Mouse (Mus musculus) bone marrow macrophage, adult 2 months (primary cell): Measurements from ENCODE around the gene Nfib.

Experiments used
- CTCF ChIP-seq: IDR thresholded peaks from 2 replicates; pipeline ENCODE4 v1.5.1; 2012; ENCODE audit warnings: low read depth, mild to moderate bottlenecking, low read length, moderate library complexity
- POLR2A ChIP-seq: IDR thresholded peaks from 2 replicates; pipeline ENCODE4 v1.6.1; 2012; ENCODE audit warnings: mild to moderate bottlenecking, low read depth, low read length, borderline replicate concordance

DNA sequence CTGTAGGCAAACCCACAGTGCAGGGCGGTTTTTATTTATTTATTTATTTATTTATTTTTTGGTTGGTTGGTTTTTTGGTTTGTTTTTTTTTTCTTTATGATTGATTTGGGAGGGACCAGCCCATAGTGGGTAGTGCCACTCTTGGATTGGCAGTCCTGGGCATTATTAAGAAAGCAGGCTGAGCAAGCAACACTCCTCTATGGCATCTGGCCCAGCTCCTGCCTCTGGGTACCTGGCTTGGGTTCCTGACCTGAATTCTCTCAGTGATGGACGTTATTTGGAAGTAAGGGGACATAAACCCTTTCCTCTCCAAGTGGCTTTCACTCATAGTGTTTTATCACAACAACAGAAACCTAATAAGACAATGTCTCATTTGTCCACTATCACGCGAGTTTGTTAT is 309.5 kb downstream of the Nfib start:
- TF ChIP-seq POLR2A (no peak), CTCF (no peak)
